Mouse (Mus musculus): Measurements from ENCODE around the gene Gcgr. TPM values are rescaled to one million over a fixed set of nuclear protein-coding genes. Genes with fewer than 3 reads are reported as not detected.

The Gcgr gene
- polyA plus RNA-seq, 1 experiment from 2014 or later = 5.5 TPM

DNA sequence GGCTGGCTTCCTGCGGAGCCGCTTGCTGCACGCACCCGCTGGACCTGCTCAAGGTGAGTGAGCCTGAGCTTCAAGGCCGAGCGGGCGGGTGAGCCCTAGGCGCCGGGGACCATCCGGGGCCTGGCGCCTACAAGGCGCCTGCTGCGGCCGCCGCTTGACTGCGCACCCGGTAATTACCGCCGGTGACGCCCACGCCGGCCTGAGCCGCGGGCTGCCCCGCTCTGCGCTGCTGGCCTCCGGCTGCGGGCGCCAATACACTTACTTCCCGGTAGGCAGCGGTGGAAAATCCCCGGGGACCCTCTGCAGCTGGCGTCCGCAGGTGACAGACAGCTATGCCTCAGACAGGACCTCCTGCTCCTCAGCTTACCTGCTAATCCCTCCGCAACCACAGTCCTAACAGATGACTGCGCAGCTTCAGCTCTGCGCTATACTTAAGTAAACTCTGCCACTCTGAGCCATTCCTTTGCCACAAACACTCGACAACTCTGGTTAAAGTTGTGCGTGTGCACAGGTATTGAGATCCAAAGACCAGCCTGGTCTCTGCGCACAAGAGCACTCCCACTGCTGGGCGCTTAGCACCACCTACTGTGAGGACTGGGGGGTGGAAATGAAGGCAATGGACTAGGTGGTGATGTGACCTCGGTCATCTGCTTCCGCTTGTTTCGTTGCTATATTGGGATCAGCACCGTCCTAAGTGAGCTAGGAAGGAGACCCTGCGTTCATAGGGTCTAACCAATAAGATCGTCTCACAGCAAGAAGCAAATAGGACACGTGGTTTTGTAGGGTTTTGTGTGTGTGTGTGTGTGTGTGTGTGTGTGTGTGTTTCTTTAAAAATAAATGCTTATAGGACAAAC lies 38.2 kb upstream of the Gcgr start:
- no peaks in the 10 kb centered on the region for H3K27me3 ChIP-seq (ENCODE audit: insufficient read depth, low read length)
- peak overlapping the region; percentile 90 for H3K4me3 ChIP-seq (ENCODE audit: low read length)
- H3K27ac ChIP-seq (ENCODE audit: low read length) = peak overlapping the region; percentile 93
- H3K4me2 ChIP-seq (replicated peaks; ENCODE audit: low read depth, low read length) = peak overlapping the region; percentile 82
- H3K9me3 ChIP-seq (ENCODE audit: low read length) = no peaks in the 10 kb centered on the region
- peak; percentile 25; the same call in 1 of the 2 replicates for ATAC-seq (ENCODE audit: low FRiP score, low TSS enrichment)
- H3K36me3 ChIP-seq (ENCODE audit: insufficient read depth, low read length) = peaks cover 46% of the 10 kb centered on the region
- under 1% methylated on average over 45 of the region's 48 CpGs for WGBS
- peak overlapping the region; percentile 84 for H3K9ac ChIP-seq (replicated peaks; ENCODE audit: low read length)
- peaks cover 33% of the 10 kb centered on the region for H3K4me1 ChIP-seq (ENCODE audit: insufficient read depth, low read length)

DNA sequence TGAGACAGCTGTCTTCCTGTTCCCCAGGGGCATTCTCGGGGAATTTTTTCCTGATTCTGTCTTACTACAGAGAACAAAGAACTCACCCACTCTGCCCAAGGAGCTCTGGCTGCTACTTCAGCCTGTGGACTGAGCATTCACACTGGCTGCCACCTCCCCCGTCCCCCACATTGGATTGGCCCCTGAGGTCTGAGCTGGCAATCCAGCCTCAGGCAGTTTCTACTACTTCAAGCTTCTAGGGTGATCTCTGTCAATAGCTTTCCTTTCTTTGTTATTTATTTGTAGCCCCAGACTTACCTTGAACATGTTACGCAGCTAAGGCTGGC lies 37.7 kb upstream of the Gcgr start:
- Histone ChIP-seq H3K27ac (ENCODE audit: low read length) (peak overlapping the region; percentile 93), H3K4me3 (ENCODE audit: low read length) (peak overlapping the region; percentile 90), H3K4me2 (replicated peaks; ENCODE audit: low read depth, low read length) (peak overlapping the region; percentile 82), H3K9me3 (ENCODE audit: low read length) (no peaks in the 10 kb centered on the region), H3K27me3 (ENCODE audit: insufficient read depth, low read length) (no peaks in the 10 kb centered on the region), H3K9ac (replicated peaks; ENCODE audit: low read length) (peak overlapping the region; percentile 84), H3K36me3 (ENCODE audit: insufficient read depth, low read length) (peaks cover 46% of the 10 kb centered on the region), H3K4me1 (ENCODE audit: insufficient read depth, low read length) (peaks cover 33% of the 10 kb centered on the region)
- no peak for ATAC-seq (ENCODE audit: low FRiP score, low TSS enrichment)
- WGBS = 31% methylated on average over 3 of the region's 3 CpGs

DNA sequence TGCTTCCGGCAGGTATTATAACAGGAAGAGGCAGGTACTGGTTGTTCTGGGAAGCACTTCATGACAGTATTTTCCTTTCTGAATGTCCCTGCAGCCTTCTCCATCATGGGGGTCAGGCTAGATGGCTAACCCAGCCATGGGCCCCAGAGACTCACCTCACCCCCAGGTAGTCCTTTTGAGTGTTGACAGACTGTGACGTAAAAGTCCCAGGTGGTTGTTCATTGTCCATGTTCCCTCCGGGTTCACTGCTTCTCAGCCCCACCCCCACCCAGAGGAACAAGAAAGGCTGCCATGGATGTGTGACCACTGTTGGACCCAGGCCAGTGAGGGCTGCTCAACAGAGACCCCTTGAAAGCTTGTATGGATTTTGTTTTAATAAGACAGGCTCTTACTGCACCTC lies 37.1 kb upstream of the Gcgr start:
- H3K27me3 ChIP-seq (ENCODE audit: insufficient read depth, low read length) = no peaks in the 10 kb centered on the region
- no peak for ATAC-seq (ENCODE audit: low FRiP score, low TSS enrichment)
- H3K36me3 ChIP-seq (ENCODE audit: insufficient read depth, low read length) = peaks cover 46% of the 10 kb centered on the region
- peak overlapping the region; percentile 93 for H3K27ac ChIP-seq (ENCODE audit: low read length)
- peaks cover 33% of the 10 kb centered on the region for H3K4me1 ChIP-seq (ENCODE audit: insufficient read depth, low read length)
- peak overlapping the region; percentile 84 for H3K9ac ChIP-seq (replicated peaks; ENCODE audit: low read length)
- 43% methylated on average over 3 of the region's 3 CpGs for WGBS
- H3K4me2 ChIP-seq (replicated peaks; ENCODE audit: low read depth, low read length) = peak overlapping the region; percentile 82
- H3K4me3 ChIP-seq (ENCODE audit: low read length) = peak overlapping the region; percentile 90
- H3K9me3 ChIP-seq (ENCODE audit: low read length) = no peaks in the 10 kb centered on the region

DNA sequence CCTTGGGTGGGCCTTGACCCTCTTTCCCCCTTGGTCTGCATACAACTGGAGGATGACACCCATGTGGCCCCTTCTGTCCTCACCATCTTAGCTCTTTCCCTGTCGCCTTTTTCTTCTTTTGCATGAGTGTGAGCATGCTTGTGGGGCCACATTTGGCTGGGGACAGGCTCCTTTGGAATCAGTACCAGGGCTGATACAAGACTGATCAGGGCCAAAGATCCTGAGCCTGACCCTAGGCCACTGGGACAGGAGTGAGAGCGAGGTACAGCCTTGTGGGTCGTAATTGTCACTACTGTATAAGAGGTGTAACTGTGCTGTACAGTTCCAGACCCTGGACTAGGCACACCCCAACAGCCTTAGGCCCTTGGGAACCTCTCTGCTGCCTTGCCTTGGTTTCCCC lies 36.6 kb upstream of the Gcgr start:
- H3K4me2 ChIP-seq (replicated peaks; ENCODE audit: low read depth, low read length) = peak overlapping the region; percentile 82
- H3K9me3 ChIP-seq (ENCODE audit: low read length) = no peaks in the 10 kb centered on the region
- no peak for ATAC-seq (ENCODE audit: low FRiP score, low TSS enrichment)
- no peaks in the 10 kb centered on the region for H3K27me3 ChIP-seq (ENCODE audit: insufficient read depth, low read length)
- no peak overlapping the region; the same call in 1 of the 2 replicates for H3K27ac ChIP-seq (ENCODE audit: low read length)
- H3K4me3 ChIP-seq (ENCODE audit: low read length) = peak overlapping the region; percentile 90; the same call in 1 of the 2 replicates
- peaks cover 40% of the 10 kb centered on the region for H3K36me3 ChIP-seq (ENCODE audit: insufficient read depth, low read length)
- 80% methylated on average over 3 of the region's 3 CpGs for WGBS
- H3K9ac ChIP-seq (replicated peaks; ENCODE audit: low read length) = peak overlapping the region; percentile 84; the same call in 1 of the 2 replicates
- H3K4me1 ChIP-seq (ENCODE audit: insufficient read depth, low read length) = peaks cover 33% of the 10 kb centered on the region

DNA sequence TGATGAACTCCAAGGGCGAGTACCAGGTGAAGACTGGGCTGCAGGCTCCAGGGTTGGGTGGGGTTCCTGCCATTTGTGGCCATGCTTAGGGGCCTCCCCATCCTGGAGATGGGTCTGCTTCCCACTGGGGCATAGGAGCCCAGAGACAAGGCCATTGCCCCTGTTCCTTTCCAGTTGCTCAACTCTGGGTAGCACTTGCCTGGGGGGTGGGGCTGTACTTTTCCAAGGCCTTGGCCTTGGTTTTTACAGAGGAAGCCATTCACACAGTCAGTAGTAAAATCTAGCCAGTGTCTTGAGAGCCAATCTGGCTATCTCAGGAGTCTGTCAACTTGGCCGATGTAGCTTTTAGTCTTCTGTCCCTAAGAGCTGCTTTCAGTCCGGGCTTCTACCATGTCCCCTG lies 33.1 kb upstream of the Gcgr start:
- Histone ChIP-seq H3K27me3 (ENCODE audit: insufficient read depth, low read length) (no peaks in the 10 kb centered on the region), H3K4me3 (ENCODE audit: low read length) (no peak overlapping the region), H3K4me1 (ENCODE audit: insufficient read depth, low read length) (peaks cover 17% of the 10 kb centered on the region), H3K4me2 (replicated peaks; ENCODE audit: low read depth, low read length) (no peak overlapping the region), H3K9ac (replicated peaks; ENCODE audit: low read length) (no peak overlapping the region), H3K36me3 (ENCODE audit: insufficient read depth, low read length) (peaks cover 38% of the 10 kb centered on the region), H3K27ac (ENCODE audit: low read length) (no peak overlapping the region), H3K9me3 (ENCODE audit: low read length) (no peaks in the 10 kb centered on the region)
- WGBS = 89% methylated on average over 3 of the region's 3 CpGs
- no peak for ATAC-seq (ENCODE audit: low FRiP score, low TSS enrichment)

DNA sequence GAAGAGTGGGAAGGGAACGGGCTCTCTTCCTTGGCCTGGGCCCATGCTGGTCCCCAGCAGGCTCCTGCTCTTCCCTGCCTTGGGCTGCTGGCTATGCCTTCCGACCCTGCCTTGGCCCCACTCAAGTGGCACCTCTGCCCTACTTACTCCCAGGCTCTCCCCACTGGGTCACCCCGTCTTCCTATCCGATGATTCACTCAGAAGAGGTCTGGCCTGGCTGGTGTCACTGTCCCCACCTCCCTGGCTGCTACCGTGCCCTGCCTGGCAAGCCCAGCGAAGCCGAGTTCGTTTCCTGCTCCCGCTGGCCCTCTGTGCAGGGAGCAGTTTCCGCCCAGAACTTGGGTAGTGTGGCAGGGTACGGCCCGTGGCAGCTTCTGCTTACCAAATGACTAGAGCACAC lies 32.3 kb upstream of the Gcgr start:
- Histone ChIP-seq H3K36me3 (ENCODE audit: insufficient read depth, low read length) (peaks cover 38% of the 10 kb centered on the region), H3K4me3 (ENCODE audit: low read length) (no peak overlapping the region), H3K9ac (replicated peaks; ENCODE audit: low read length) (no peak overlapping the region), H3K4me2 (replicated peaks; ENCODE audit: low read depth, low read length) (no peak overlapping the region), H3K9me3 (ENCODE audit: low read length) (no peaks in the 10 kb centered on the region), H3K4me1 (ENCODE audit: insufficient read depth, low read length) (peaks cover 12% of the 10 kb centered on the region), H3K27me3 (ENCODE audit: insufficient read depth, low read length) (no peaks in the 10 kb centered on the region), H3K27ac (ENCODE audit: low read length) (no peak overlapping the region)
- WGBS = 93% methylated on average over 12 of the region's 12 CpGs
- ATAC-seq (ENCODE audit: low FRiP score, low TSS enrichment) = no peak

DNA sequence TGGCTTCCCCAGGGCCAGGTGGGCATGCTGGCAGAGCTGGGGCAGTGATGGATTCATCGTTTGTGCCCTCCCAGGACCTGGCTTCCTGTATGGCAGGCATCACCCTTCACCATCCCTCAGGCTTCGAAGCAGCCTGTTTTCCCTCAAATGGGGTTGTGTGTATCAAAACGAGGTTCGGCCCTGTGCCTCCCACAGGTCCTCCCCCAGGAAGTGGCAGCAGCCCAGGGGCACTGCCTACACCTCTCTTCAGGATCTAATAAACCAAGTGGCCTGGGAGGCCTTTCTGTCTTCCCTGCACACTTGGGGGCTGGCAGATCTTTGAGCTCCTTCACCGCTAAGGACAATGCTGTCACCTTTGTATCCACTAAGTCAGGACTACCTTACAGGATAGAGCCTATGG lies 31.6 kb upstream of the Gcgr start:
- ATAC-seq (ENCODE audit: low FRiP score, low TSS enrichment) = no peak
- 68% methylated on average over 5 of the region's 5 CpGs for WGBS
- no peak overlapping the region for H3K27ac ChIP-seq (ENCODE audit: low read length)
- peaks cover 5% of the 10 kb centered on the region for H3K4me1 ChIP-seq (ENCODE audit: insufficient read depth, low read length)
- H3K36me3 ChIP-seq (ENCODE audit: insufficient read depth, low read length) = peaks cover 38% of the 10 kb centered on the region
- H3K4me3 ChIP-seq (ENCODE audit: low read length) = no peak overlapping the region
- H3K9ac ChIP-seq (replicated peaks; ENCODE audit: low read length) = no peak overlapping the region
- no peaks in the 10 kb centered on the region for H3K27me3 ChIP-seq (ENCODE audit: insufficient read depth, low read length)
- no peaks in the 10 kb centered on the region for H3K9me3 ChIP-seq (ENCODE audit: low read length)
- H3K4me2 ChIP-seq (replicated peaks; ENCODE audit: low read depth, low read length) = no peak overlapping the region

DNA sequence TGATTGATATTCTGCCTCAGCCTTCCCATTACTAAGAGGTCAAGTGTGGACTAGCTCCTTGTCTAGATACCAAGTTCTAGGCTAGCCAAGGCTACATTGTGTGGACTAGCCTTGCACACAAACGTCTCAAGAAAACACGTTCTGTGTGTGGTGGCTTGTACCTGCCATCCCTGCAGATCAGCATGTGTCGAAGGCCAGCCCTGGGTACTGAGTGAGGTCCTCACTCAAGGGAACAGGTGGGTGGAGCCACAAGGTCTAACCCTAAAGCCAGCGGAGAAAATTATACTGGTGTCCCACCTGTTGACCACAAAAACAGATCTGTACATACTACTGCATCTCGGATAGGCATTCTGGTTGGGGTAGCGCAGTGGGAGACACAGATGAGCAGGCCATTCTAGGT lies 30.6 kb upstream of the Gcgr start:
- Histone ChIP-seq H3K9me3 (ENCODE audit: low read length) (no peaks in the 10 kb centered on the region), H3K27me3 (ENCODE audit: insufficient read depth, low read length) (no peaks in the 10 kb centered on the region), H3K4me1 (ENCODE audit: insufficient read depth, low read length) (peaks cover 5% of the 10 kb centered on the region; the same call in 1 of the 2 replicates), H3K4me2 (replicated peaks; ENCODE audit: low read depth, low read length) (no peak overlapping the region), H3K36me3 (ENCODE audit: insufficient read depth, low read length) (peaks cover 31% of the 10 kb centered on the region), H3K27ac (ENCODE audit: low read length) (peak overlapping the region; percentile 63; the same call in 1 of the 2 replicates), H3K9ac (replicated peaks; ENCODE audit: low read length) (no peak overlapping the region), H3K4me3 (ENCODE audit: low read length) (no peak overlapping the region)
- ATAC-seq (ENCODE audit: low FRiP score, low TSS enrichment) = no peak
- WGBS = 79% methylated on average over 6 of the region's 6 CpGs

DNA sequence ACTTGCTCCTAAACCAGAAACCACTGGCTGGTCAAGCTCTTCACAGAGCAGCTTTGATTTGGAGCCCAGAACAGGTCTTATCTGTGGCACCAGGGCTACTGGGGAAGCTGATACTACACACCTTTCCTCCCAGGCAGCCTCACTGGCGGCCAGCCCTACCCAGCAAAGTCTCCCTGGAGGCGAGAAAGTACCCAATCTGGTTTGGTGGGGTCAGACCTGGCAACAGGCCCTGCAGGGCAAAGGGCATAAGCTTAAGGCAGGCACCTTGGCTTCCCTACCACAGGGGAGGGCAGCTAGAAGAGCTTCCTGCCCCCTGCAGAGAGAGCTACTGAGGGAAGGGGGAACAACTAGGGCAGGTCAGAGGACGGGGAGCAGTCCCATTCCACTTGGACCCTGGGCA lies 30.1 kb upstream of the Gcgr start:
- peaks cover 27% of the 10 kb centered on the region for H3K36me3 ChIP-seq (ENCODE audit: insufficient read depth, low read length)
- H3K27ac ChIP-seq (ENCODE audit: low read length) = peak overlapping the region; percentile 63; the same call in 1 of the 2 replicates
- no peaks in the 10 kb centered on the region for H3K27me3 ChIP-seq (ENCODE audit: insufficient read depth, low read length)
- WGBS = 34% methylated on average over 3 of the region's 3 CpGs
- H3K4me1 ChIP-seq (ENCODE audit: insufficient read depth, low read length) = peaks cover 5% of the 10 kb centered on the region; the same call in 1 of the 2 replicates
- no peaks in the 10 kb centered on the region for H3K9me3 ChIP-seq (ENCODE audit: low read length)
- no peak overlapping the region for H3K4me2 ChIP-seq (replicated peaks; ENCODE audit: low read depth, low read length)
- H3K4me3 ChIP-seq (ENCODE audit: low read length) = no peak overlapping the region
- no peak overlapping the region for H3K9ac ChIP-seq (replicated peaks; ENCODE audit: low read length)
- ATAC-seq (ENCODE audit: low FRiP score, low TSS enrichment) = peak; percentile 88

DNA sequence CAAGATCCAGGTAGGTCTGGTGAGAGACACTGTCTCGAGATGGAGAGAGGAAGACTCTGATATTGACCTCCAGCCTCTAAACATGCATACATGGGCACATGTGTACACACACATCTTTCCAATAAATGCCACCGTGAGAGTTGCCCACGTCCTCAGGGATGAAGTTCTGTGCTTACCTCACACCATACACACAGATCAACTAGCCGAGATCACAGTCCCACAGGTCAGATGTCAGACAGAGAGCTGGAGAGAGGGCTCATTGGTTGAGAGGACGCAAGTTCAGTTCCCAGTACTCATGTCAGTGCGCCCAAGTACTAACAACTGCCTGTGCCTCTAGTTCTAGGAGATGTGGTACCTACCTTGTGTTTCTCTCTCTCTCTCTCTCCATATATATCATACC lies 29.5 kb upstream of the Gcgr start:
- peaks cover 23% of the 10 kb centered on the region for H3K36me3 ChIP-seq (ENCODE audit: insufficient read depth, low read length)
- H3K4me1 ChIP-seq (ENCODE audit: insufficient read depth, low read length) = peaks cover 5% of the 10 kb centered on the region; the same call in 1 of the 2 replicates
- no peaks in the 10 kb centered on the region for H3K27me3 ChIP-seq (ENCODE audit: insufficient read depth, low read length)
- ATAC-seq (ENCODE audit: low FRiP score, low TSS enrichment) = no peak
- 59% methylated on average over 6 of the region's 6 CpGs for WGBS
- H3K27ac ChIP-seq (ENCODE audit: low read length) = no peak overlapping the region; the same call in 1 of the 2 replicates
- no peaks in the 10 kb centered on the region for H3K9me3 ChIP-seq (ENCODE audit: low read length)
- no peak overlapping the region for H3K9ac ChIP-seq (replicated peaks; ENCODE audit: low read length)
- H3K4me2 ChIP-seq (replicated peaks; ENCODE audit: low read depth, low read length) = no peak overlapping the region
- no peak overlapping the region for H3K4me3 ChIP-seq (ENCODE audit: low read length)

All from kidney, embryonic 16.5 days (tissue).